Mouse (Mus musculus) heart, embryonic 11.5 days (tissue): ENCODE data around the gene Prm2. TPM values are rescaled to one million over a fixed set of nuclear protein-coding genes. Genes with fewer than 3 reads are reported as not detected.

Source experiments
- polyA plus RNA-seq: library from polyadenylated mRNA; unstranded; fragments of >200 nt; fragmentation: Nextera tagmentation; extraction: Ambion mirVana; gene quantifications from 2 replicates; pipeline ENCODE4 v1.2.1, GENCODE M21; 2014

Gene Prm2
- polyA plus RNA-seq, 1 experiment from 2014 or later, result not detected

Other genes starting within 250 kb of the Prm2 start
- gene Socs1, start 10.6 kb downstream of the Prm2 start, polyA plus RNA-seq, result 4.8 and 5.3 TPM in 2 replicates
- gene Tnp2, start 7.5 kb downstream of the Prm2 start, polyA plus RNA-seq, result not detected in 2 replicates
- not detected in 2 replicates for gene Prm3, start 5.2 kb downstream of the Prm2 start, polyA plus RNA-seq
- not detected in 2 replicates for gene Prm1, start 9.7 kb upstream of the Prm2 start, polyA plus RNA-seq
- gene Gm11172, start 16.8 kb upstream of the Prm2 start, polyA plus RNA-seq, result not detected in 2 replicates
- 2.7 and 2.9 TPM in 2 replicates for gene Rmi2, start 38.9 kb upstream of the Prm2 start, polyA plus RNA-seq